Mouse (Mus musculus) 416B (cell line): ENCODE measurements around the gene Sparc.

ENCODE experiments used
- DNase-seq: peaks from one replicate; pipeline ENCODE4 v3.0.0; 2011; ENCODE audit warnings: low read depth

Sparc gene

GRCm38 (mm10) chr11:55405601-55406469 is 17.1 kb downstream of the Sparc start:
- DNase-seq = peak; percentile 89

- DNase-seq = peak; percentile 54
Measured at GRCm38 (mm10) chr11:55404659-55405457, 18.1 kb downstream of the Sparc start.

GRCm38 (mm10) chr11:55400863-55401262 is 22.1 kb downstream of the Sparc start:
- DNase-seq = no peak

- DNase-seq = no peak
Measured at GRCm38 (mm10) chr11:55398371-55398770, 24.6 kb downstream of the Sparc start.

GRCm38 (mm10) chr11:55397441-55397840 is 25.5 kb downstream of the Sparc start:
- DNase-seq = no peak

GRCm38 (mm10) chr11:55397036-55397435 is 25.9 kb downstream of the Sparc start:
- no peak for DNase-seq

GRCm38 (mm10) chr11:55395073-55395642 is 27.8 kb downstream of the Sparc start:
- DNase-seq = no peak

GRCm38 (mm10) chr11:55394592-55394991 is 28.4 kb downstream of the Sparc start:
- DNase-seq = no peak

GRCm38 (mm10) chr11:55392474-55392873 is 30.5 kb downstream of the Sparc start:
- no peak for DNase-seq

GRCm38 (mm10) chr11:55389778-55390177 is 33.2 kb downstream of the Sparc start:
- DNase-seq = peak; percentile 81

- no peak for DNase-seq
Measured at GRCm38 (mm10) chr11:55387576-55387975, 35.4 kb downstream of the Sparc start.

- DNase-seq = peak; percentile 90
Measured at GRCm38 (mm10) chr11:55386424-55387063, 36.4 kb downstream of the Sparc start.

- DNase-seq = peak; percentile 48
Measured at GRCm38 (mm10) chr11:55383463-55384045, 39.4 kb downstream of the Sparc start.

- peak; percentile 79 for DNase-seq
Measured at GRCm38 (mm10) chr11:55380908-55381307, 42.1 kb downstream of the Sparc start.

GRCm38 (mm10) chr11:55378371-55378770 is 44.6 kb downstream of the Sparc start:
- no peak for DNase-seq

GRCm38 (mm10) chr11:55373838-55374237 is 49.1 kb downstream of the Sparc start:
- DNase-seq = peak; percentile 34

GRCm38 (mm10) chr11:55373373-55373772 is 49.6 kb downstream of the Sparc start:
- DNase-seq = peak; percentile 17

- DNase-seq = no peak
Measured at GRCm38 (mm10) chr11:55372001-55372400, 51.0 kb downstream of the Sparc start.

- DNase-seq = no peak
Measured at GRCm38 (mm10) chr11:55369093-55369471, 53.9 kb downstream of the Sparc start.

- no peak for DNase-seq
Measured at GRCm38 (mm10) chr11:55368388-55369092, 54.4 kb downstream of the Sparc start.

- no peak for DNase-seq
Measured at GRCm38 (mm10) chr11:55367783-55368182, 55.2 kb downstream of the Sparc start.
